Mouse (Mus musculus) testis, postnatal 14 days (tissue): ENCODE measurements at regions not wholly inside any gene's neighbourhood (a gene's known extent, or its start where the extent isn't known, plus 50 kb on each side); places are given as distances from the start of the nearest gene placed in this dataset.

Experiments used
- DNase-seq: peaks from one replicate; pipeline ENCODE4 v3.0.0; 2021; ENCODE audit warnings: low spot score

DNA sequence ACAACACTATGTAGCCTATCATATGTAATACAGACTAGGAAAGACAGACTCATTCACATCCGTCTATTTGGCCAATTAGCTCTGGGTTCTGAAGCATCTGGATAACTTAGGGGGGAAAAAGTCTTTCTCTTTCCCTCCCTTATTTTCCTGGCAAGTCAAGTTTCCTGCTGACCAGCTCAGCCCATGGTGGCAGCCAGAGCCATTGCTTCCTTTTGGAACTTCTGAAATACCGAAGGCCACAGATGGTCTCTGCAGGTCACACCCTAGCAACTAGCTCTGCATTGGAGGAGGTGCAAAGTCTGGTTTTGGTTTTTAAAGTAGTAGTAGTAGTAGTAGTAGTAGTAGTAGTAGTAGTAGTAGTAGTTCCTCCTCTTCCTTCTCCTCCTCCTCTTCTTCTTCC is 76.6 kb upstream of the Gm15217 start:
- DNase-seq: no peak

DNA sequence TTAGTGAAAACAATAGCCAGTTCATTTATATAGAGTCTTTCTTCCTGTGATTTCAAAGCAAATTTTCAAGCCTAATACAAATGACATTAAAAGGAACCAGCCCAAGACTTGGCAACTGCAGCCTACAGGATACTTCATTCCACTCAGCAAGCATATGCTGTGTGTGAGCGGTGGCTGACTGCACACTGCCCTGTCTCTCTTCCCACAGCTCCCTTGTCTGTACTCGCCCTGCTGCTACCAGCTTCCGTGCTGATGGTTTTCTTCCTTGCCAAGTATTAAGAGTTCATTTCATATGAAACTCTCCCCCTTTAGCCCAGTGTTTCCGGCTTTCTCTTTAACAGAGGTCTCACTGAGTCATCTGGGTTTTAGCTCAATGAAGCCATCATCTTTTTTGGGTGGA is 73.9 kb upstream of the Gm15217 start:
- DNase-seq: no peak

DNA sequence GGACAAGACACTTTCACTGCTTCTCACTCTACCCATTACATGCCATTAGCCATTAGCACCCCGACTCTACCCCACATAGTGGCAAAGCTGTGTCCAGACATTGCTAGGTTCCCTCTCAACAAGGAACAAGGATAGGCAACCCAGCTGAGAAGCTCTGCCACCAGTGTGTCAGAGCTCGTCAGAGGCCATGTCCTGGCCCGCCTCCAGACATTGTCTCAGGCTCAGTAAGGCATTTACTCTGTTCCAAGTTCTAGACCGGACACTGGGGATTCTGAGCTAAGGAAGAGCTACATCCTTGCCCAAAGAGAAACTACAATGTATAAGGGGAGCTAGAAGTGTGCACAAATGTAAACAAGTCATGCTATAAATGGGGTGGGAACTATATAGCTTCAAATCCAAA is 66.2 kb upstream of the Gm15217 start:
- DNase-seq: no peak

DNA sequence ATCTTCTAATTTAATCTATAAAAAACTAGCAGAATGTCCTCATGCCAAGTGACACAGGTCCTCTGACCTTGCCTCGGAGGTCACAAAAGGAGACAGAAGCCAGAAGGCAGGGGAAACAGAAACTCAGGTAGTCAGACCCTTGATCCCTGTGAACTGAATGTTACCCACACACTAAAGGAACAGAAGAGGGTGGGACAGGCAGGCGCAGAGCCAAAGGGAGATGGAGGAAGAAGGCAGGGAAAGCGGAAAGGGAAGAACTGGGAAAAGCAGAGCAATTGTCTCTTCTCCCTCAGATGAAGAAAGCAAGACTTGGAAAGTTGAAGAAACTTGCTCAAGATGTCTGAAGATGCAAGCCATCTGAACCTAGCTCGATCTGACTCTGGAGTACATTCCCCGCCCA is 62.7 kb upstream of the Gm15217 start:
- DNase-seq: no peak

DNA sequence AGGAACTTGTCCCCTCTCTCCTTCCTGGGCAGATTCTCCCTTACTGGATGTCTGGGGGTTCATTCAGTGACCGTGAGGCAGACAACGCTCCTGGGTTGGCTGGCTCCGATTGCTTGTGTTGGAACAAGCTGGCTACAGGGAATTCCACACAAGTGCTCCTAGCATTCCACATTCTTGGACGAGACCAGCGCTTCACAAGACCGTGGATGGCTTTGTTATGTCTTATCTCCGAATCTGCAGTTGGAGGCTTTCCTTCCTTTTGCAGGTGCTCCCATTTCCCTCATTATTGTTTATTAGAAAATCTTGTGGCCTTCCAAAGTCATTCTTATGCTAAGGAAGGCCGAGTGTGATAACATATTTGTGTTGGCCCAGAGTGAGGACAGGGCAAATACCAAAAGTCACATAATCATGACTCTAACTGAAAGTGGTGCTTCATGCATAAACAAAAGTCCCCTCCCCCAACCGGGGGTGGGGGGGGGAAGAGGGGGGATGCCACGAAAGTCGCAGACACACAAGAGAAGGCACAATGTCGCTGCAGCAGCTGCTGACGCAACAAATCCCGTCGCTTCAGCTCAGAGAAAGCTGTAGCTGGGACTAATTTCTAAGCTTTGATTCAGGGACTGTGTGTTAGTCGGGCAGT is 61.7 kb upstream of the Gm15217 start:
- DNase-seq: no peak

DNA sequence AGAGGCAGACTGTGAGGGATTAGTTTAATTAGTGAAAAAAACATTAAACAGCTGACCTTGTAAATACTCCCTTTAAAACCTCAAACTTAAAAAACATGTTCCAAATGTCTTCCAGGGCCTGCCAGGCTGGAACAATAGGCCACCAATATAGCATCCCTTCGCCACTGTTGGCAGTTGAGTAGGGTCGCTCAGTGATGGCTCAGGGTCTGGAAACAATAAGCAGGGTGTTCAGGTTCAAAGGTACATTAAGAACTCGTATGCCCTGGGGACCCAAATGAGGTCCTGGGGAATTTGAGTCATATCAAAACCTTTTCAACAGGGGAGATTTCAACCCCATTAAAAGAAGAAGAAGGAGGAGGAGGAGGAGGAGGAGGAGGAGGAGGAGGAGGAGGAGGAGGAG is 51.1 kb upstream of the Gm15217 start:
- DNase-seq: no peak
